Mouse (Mus musculus) thymus, adult 2 months (tissue): ENCODE data around the gene Gm17660.

Experiments
- CTCF ChIP-seq: fragments of 200-500 bp; IDR thresholded peaks from 2 replicates; pipeline ENCODE4 v1.5.1; 2012; ENCODE audit warnings: mild to moderate bottlenecking, control low read depth, low read length, moderate library complexity, borderline replicate concordance; ENCODE audit not compliant: control insufficient read depth, poor library complexity, insufficient read depth; ENCODE audit errors: extremely low read depth
- POLR2A ChIP-seq: fragments of 200-500 bp; IDR thresholded peaks from 2 replicates; pipeline ENCODE4 v1.6.1; 2012; ENCODE audit warnings: mild to moderate bottlenecking, low read length, control low read depth, moderate library complexity; ENCODE audit not compliant: control insufficient read depth, poor library complexity, insufficient read depth; ENCODE audit errors: extremely low read depth

DNA sequence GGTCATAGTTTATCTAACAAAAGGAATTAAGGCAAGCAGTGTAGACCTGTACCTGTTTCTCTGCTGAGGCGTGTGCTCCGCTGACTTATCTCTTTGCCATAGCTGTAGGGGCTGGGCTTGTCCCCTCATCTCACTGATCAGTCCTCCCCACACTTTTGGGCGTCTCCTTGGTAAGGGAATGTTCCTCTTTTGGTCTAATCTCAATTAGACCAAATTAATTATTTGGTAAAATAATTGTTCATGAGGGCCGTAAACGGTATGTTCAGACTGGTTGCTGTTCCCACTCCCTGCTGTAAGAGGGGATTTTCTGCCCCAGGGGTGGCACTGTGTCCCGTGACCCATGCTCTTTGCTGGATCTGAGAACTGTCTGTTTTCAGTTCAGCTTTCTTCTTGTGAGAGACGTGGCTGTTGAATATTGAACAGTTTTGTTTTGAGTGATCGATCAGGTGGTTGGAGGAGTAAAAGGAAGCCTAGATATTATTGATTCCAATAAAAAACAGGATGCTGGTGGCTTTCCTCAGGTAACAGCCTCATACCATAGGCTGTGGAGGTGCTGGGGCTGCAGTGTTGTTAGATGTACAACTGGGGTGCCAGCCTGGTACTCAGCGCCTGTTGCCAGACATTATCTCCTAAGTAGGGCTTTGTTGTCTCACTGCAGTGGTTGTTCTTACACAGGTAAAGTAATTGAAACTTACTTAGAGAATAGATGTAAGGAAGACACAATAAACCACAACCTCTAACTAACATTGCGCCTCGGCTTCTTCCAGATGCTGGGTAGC, 14.4 kb downstream of the Gm17660 start:
- TF ChIP-seq CTCF: no peak
- no peak for TF ChIP-seq POLR2A
